Mouse (Mus musculus) induced T-regulatory cell, adult 2 months (primary cell): Measurements from ENCODE around the gene Rnase2b.
"Not testable (repeated sequence)": the region's sequence is repeated elsewhere in the genome, so short reads cannot be mapped to it uniquely, and the experiment has no call there.

Source experiments
- DNase-seq: peaks from one replicate; pipeline ENCODE4 v3.0.0-alpha.2; 2012; ENCODE audit warnings: low read depth

Gene Rnase2b

GRCm38 (mm10) chr14:51152249-51152870, 9.7 kb upstream of the Rnase2b start:
- no peak for DNase-seq

GRCm38 (mm10) chr14:51156056-51156735, 5.9 kb upstream of the Rnase2b start:
- DNase-seq, result no peak

- DNase-seq, result no peak
These were observed 5.4 kb upstream of the Rnase2b start for GRCm38 (mm10) chr14:51156736-51157068.

- no peak for DNase-seq
These were observed 5.0 kb upstream of the Rnase2b start for GRCm38 (mm10) chr14:51157072-51157471.

GRCm38 (mm10) chr14:51163323-51163722, 1.3 kb downstream of the Rnase2b start:
- not testable (repeated sequence) for DNase-seq

- DNase-seq, result no peak
These were observed 3.4 kb downstream of the Rnase2b start for GRCm38 (mm10) chr14:51165435-51165834.

GRCm38 (mm10) chr14:51166068-51166467, 4.0 kb downstream of the Rnase2b start:
- DNase-seq, result no peak

GRCm38 (mm10) chr14:51172095-51172865, 10.2 kb downstream of the Rnase2b start:
- peak; percentile 37 for DNase-seq

GRCm38 (mm10) chr14:51172947-51173346, 10.9 kb downstream of the Rnase2b start:
- DNase-seq, result not testable (repeated sequence)

- DNase-seq, result no peak
These were observed 11.8 kb downstream of the Rnase2b start for GRCm38 (mm10) chr14:51173843-51174242.

GRCm38 (mm10) chr14:51181051-51181450, 19.0 kb downstream of the Rnase2b start:
- not testable (repeated sequence) for DNase-seq

GRCm38 (mm10) chr14:51195681-51196080, 33.6 kb downstream of the Rnase2b start:
- DNase-seq, result no peak

GRCm38 (mm10) chr14:51199098-51200023, 37.3 kb downstream of the Rnase2b start, which contains the start of gene Ang2:
TSS of gene Ang2 (minus strand) at chr14:51199148.
- no peak for DNase-seq

GRCm38 (mm10) chr14:51200054-51200453, 38.0 kb downstream of the Rnase2b start:
- DNase-seq, result no peak

GRCm38 (mm10) chr14:51200466-51200865, 38.4 kb downstream of the Rnase2b start:
- no peak for DNase-seq

GRCm38 (mm10) chr14:51203115-51203514, 41.1 kb downstream of the Rnase2b start, which contains the start of gene Ear14:
TSS of gene Ear14 (plus strand) at chr14:51203391.
- DNase-seq, result no peak
